Mouse (Mus musculus): ENCODE measurements around the gene Tub.

GRCm38 (mm10) chr7:108950762-108951331 lies 709 bp downstream of the Tub start:
- TF ChIP-seq HCFC1 (IDR thresholded peaks at IDR 0.05; ENCODE audit: borderline replicate concordance, insufficient read depth, low read length): no peak
- no peak for TF ChIP-seq ZNF384 (IDR thresholded peaks at IDR 0.05; ENCODE audit: low read depth, low read length)
- no peak for TF ChIP-seq ZC3H11A (IDR thresholded peaks at IDR 0.05; ENCODE audit: borderline replicate concordance, low read depth, low read length)

Measured in ES-E14 (cell line).